Mouse (Mus musculus) spleen, adult 2 months (tissue): ENCODE results near the gene Olfr1393.

ENCODE experiments used
- CTCF ChIP-seq: fragments of 200-500 bp; IDR thresholded peaks from 2 replicates; pipeline ENCODE4 v1.5.1; 2011; ENCODE audit warnings: mild to moderate bottlenecking, inconsistent platforms; ENCODE audit not compliant: insufficient read depth, insufficient read length, insufficient replicate concordance; ENCODE audit errors: extremely low read depth
- POLR2A ChIP-seq: fragments of 200-500 bp; IDR thresholded peaks from 2 replicates; pipeline ENCODE4 v1.6.1; 2011; ENCODE audit warnings: low read depth, low read length, inconsistent platforms

- no peak for TF ChIP-seq POLR2A
- no peak for TF ChIP-seq CTCF
Observed at GRCm38 (mm10) chr11:49251380-49251761, 26.7 kb upstream of the Olfr1393 start.
